Mouse (Mus musculus) ES-Bruce4 (cell line): ENCODE measurements around the gene Ift57.

Experiments used
- CTCF ChIP-seq: IDR thresholded peaks from one replicate; pipeline ENCODE4 v1.8.1; 2011; ENCODE audit warnings: low read depth, low read length
- EP300 ChIP-seq: IDR thresholded peaks from 2 replicates; pipeline ENCODE4 v1.6.1; 2011; ENCODE audit warnings: low read depth, low read length; ENCODE audit not compliant: insufficient read depth
- POLR2A ChIP-seq: IDR thresholded peaks from one replicate; pipeline ENCODE4 v1.8.1; 2011; ENCODE audit warnings: low read length; ENCODE audit not compliant: insufficient read depth

GRCm38 (mm10) chr16:49736536-49736935 lies 37.5 kb downstream of the Ift57 start:
- TF ChIP-seq CTCF: no peak
- no peak for TF ChIP-seq POLR2A
- no peak for TF ChIP-seq EP300
